Mouse (Mus musculus): ENCODE measurements around the gene Olfr1240. TPM values are rescaled to one million over a fixed set of nuclear protein-coding genes. Genes with fewer than 3 reads are reported as not detected.

The Olfr1240 gene
- polyA plus RNA-seq (2014; fragmentation: Illumina TruSeq; extraction: RNeasy Lipid Tissue Mini Kit (QIAGEN cat#74804); ENCODE audit: low read depth, low replicate concordance) = not detected

DNA sequence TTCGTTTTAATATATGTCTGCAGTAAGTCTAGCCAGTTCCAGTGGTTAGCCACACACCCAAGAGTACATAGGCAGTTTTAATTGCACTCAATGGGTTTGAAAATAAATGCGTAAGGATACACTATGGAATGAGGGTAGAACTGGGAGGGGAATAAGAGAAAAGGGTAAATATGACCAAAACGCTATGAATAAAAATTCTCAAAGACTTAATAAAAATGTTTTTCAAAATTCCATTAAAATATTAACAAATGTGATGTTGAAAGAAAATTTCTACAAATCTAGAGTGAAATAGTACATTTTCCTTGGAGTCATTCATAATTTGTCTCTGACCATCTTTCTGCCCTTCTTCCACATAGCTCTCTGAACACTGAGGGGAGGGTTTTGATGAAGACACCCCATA is at the start of gene Olfr1240:
Olfr1240 (minus strand) TSS at position 101 of the 400 bp plus-strand sequence.

GRCm38 (mm10) chr2:89487026-89487425 is 44.2 kb upstream of the Olfr1240 start, which contains the start of gene Olfr1241:
TSS of gene Olfr1241 (minus strand) at chr2:89487126.

DNA sequence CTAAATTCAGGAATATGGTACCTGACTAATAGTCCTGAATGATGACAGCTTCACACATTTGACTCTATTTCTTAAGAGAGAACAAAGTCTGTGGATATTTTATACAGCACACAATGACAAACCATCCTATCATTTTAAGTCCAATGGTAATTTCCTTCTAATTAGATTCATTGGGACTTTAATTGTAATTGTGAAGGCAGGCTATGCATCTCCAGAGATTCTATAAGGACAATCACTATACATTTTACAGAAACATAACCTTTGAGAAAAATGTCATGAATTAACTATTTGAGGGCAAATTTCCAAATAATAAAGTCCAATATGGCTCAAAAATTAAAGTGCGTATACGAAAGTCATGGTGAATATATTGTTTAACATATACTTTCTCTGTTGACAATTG is 22.5 kb downstream of the Olfr1240 start, which contains the start of gene Olfr1239:
Olfr1239 (minus strand) TSS at position 101 of the 400 bp plus-strand sequence.

GRCm38 (mm10) chr2:89409576-89409975 is 33.2 kb downstream of the Olfr1240 start, which contains the start of gene Olfr1238:
TSS of gene Olfr1238 (minus strand) at chr2:89409676.

Other genes starting within 250 kb of the Olfr1240 start
- gene Olfr1226, start 243.0 kb downstream of the Olfr1240 start, polyA plus RNA-seq (2014; fragmentation: Illumina TruSeq; extraction: RNeasy Lipid Tissue Mini Kit (QIAGEN cat#74804); ENCODE audit: low read depth, low replicate concordance) = not detected
- not detected for gene Olfr1228, start 188.9 kb downstream of the Olfr1240 start, polyA plus RNA-seq (2014; fragmentation: Illumina TruSeq; extraction: RNeasy Lipid Tissue Mini Kit (QIAGEN cat#74804); ENCODE audit: low read depth, low replicate concordance)
- not detected for gene Olfr1229, start 155.0 kb downstream of the Olfr1240 start, polyA plus RNA-seq (2014; fragmentation: Illumina TruSeq; extraction: RNeasy Lipid Tissue Mini Kit (QIAGEN cat#74804); ENCODE audit: low read depth, low replicate concordance)
- gene Olfr1230, start 145.7 kb downstream of the Olfr1240 start, polyA plus RNA-seq (2014; fragmentation: Illumina TruSeq; extraction: RNeasy Lipid Tissue Mini Kit (QIAGEN cat#74804); ENCODE audit: low read depth, low replicate concordance) = not detected
- not detected for gene Olfr1231, start 135.9 kb downstream of the Olfr1240 start, polyA plus RNA-seq (2014; fragmentation: Illumina TruSeq; extraction: RNeasy Lipid Tissue Mini Kit (QIAGEN cat#74804); ENCODE audit: low read depth, low replicate concordance)
- gene Olfr1232, start 113.3 kb downstream of the Olfr1240 start, polyA plus RNA-seq (2014; fragmentation: Illumina TruSeq; extraction: RNeasy Lipid Tissue Mini Kit (QIAGEN cat#74804); ENCODE audit: low read depth, low replicate concordance) = not detected
- gene Olfr1233, start 100.6 kb downstream of the Olfr1240 start, polyA plus RNA-seq (2014; fragmentation: Illumina TruSeq; extraction: RNeasy Lipid Tissue Mini Kit (QIAGEN cat#74804); ENCODE audit: low read depth, low replicate concordance) = not detected
- gene Olfr1234, start 78.1 kb downstream of the Olfr1240 start, polyA plus RNA-seq (2014; fragmentation: Illumina TruSeq; extraction: RNeasy Lipid Tissue Mini Kit (QIAGEN cat#74804); ENCODE audit: low read depth, low replicate concordance) = not detected
- not detected for gene Olfr1238, start 33.3 kb downstream of the Olfr1240 start, polyA plus RNA-seq (2014; fragmentation: Illumina TruSeq; extraction: RNeasy Lipid Tissue Mini Kit (QIAGEN cat#74804); ENCODE audit: low read depth, low replicate concordance)
- not detected for gene Olfr1239, start 22.6 kb downstream of the Olfr1240 start, polyA plus RNA-seq (2014; fragmentation: Illumina TruSeq; extraction: RNeasy Lipid Tissue Mini Kit (QIAGEN cat#74804); ENCODE audit: low read depth, low replicate concordance)
- not detected for gene Olfr1241, start 44.1 kb upstream of the Olfr1240 start, polyA plus RNA-seq (2014; fragmentation: Illumina TruSeq; extraction: RNeasy Lipid Tissue Mini Kit (QIAGEN cat#74804); ENCODE audit: low read depth, low replicate concordance)
- not detected for gene Olfr1242, start 55.3 kb upstream of the Olfr1240 start, polyA plus RNA-seq (2014; fragmentation: Illumina TruSeq; extraction: RNeasy Lipid Tissue Mini Kit (QIAGEN cat#74804); ENCODE audit: low read depth, low replicate concordance)
- gene Olfr1243, start 88.5 kb upstream of the Olfr1240 start, polyA plus RNA-seq (2014; fragmentation: Illumina TruSeq; extraction: RNeasy Lipid Tissue Mini Kit (QIAGEN cat#74804); ENCODE audit: low read depth, low replicate concordance) = not detected
- not detected for gene Olfr1245, start 135.4 kb upstream of the Olfr1240 start, polyA plus RNA-seq (2014; fragmentation: Illumina TruSeq; extraction: RNeasy Lipid Tissue Mini Kit (QIAGEN cat#74804); ENCODE audit: low read depth, low replicate concordance)
- gene Olfr1246, start 150.2 kb upstream of the Olfr1240 start, polyA plus RNA-seq (2014; fragmentation: Illumina TruSeq; extraction: RNeasy Lipid Tissue Mini Kit (QIAGEN cat#74804); ENCODE audit: low read depth, low replicate concordance) = not detected
- not detected for gene Olfr1247, start 171.1 kb upstream of the Olfr1240 start, polyA plus RNA-seq (2014; fragmentation: Illumina TruSeq; extraction: RNeasy Lipid Tissue Mini Kit (QIAGEN cat#74804); ENCODE audit: low read depth, low replicate concordance)
- not detected for gene Olfr1248, start 175.2 kb upstream of the Olfr1240 start, polyA plus RNA-seq (2014; fragmentation: Illumina TruSeq; extraction: RNeasy Lipid Tissue Mini Kit (QIAGEN cat#74804); ENCODE audit: low read depth, low replicate concordance)
- gene Olfr1249, start 192.0 kb upstream of the Olfr1240 start, polyA plus RNA-seq (2014; fragmentation: Illumina TruSeq; extraction: RNeasy Lipid Tissue Mini Kit (QIAGEN cat#74804); ENCODE audit: low read depth, low replicate concordance) = not detected
- not detected for gene Olfr1250, start 218.5 kb upstream of the Olfr1240 start, polyA plus RNA-seq (2014; fragmentation: Illumina TruSeq; extraction: RNeasy Lipid Tissue Mini Kit (QIAGEN cat#74804); ENCODE audit: low read depth, low replicate concordance)
- gene Olfr1251, start 228.9 kb upstream of the Olfr1240 start, polyA plus RNA-seq (2014; fragmentation: Illumina TruSeq; extraction: RNeasy Lipid Tissue Mini Kit (QIAGEN cat#74804); ENCODE audit: low read depth, low replicate concordance) = not detected

All from kidney, adult 10 weeks (tissue).